Mouse (Mus musculus) hindbrain, embryonic 13.5 days (tissue): Measurements from ENCODE around the gene Man2a2. TPM values are rescaled to one million over a fixed set of nuclear protein-coding genes. Genes with fewer than 3 reads are reported as not detected.
A peak's percentile ranks its signal among the peaks of the same experiment; 100 is the strongest.

ENCODE experiments used
- ATAC-seq: fragments of 200-750 bp; cut with Nextera tagmentation; 2 replicates; pipeline ENCODE4 v1.8.0; 2017; ENCODE audit warnings: moderate TSS enrichment; ENCODE audit not compliant: low FRiP score
- H3K27ac ChIP-seq: fragments of 300-500 bp; sonication (generic); 2 replicates; pipeline ENCODE4 v1.5.1; 2015; ENCODE audit warnings: inconsistent platforms, mild to moderate bottlenecking, moderate library complexity
- H3K27me3 ChIP-seq: fragments of 300-500 bp; sonication (generic); 2 replicates; pipeline ENCODE4 v1.6.1; 2015; ENCODE audit warnings: mild to moderate bottlenecking, inconsistent platforms
- H3K36me3 ChIP-seq: fragments of 300-500 bp; sonication (generic); 2 replicates; pipeline ENCODE4 v1.6.1; 2015; ENCODE audit warnings: mild to moderate bottlenecking, inconsistent platforms
- H3K4me1 ChIP-seq: fragments of 300-500 bp; sonication (generic); replicated peaks from 2 replicates; pipeline ENCODE4 v1.6.1; 2015; ENCODE audit warnings: inconsistent platforms
- H3K4me2 ChIP-seq: fragments of 300-500 bp; sonication (generic); 2 replicates; pipeline ENCODE4 v1.6.1; 2015; ENCODE audit warnings: inconsistent platforms, mild to moderate bottlenecking, moderate library complexity
- H3K4me3 ChIP-seq: fragments of 300-500 bp; sonication (generic); 2 replicates; pipeline ENCODE4 v1.5.1; 2015; ENCODE audit warnings: mild to moderate bottlenecking, inconsistent platforms
- H3K9ac ChIP-seq: fragments of 300-500 bp; sonication (generic); 2 replicates; pipeline ENCODE4 v1.6.1; 2015; ENCODE audit warnings: mild to moderate bottlenecking, inconsistent platforms
- H3K9me3 ChIP-seq: fragments of 300-500 bp; sonication (generic); 2 replicates; pipeline ENCODE4 v1.6.1; 2016; ENCODE audit warnings: inconsistent platforms
- WGBS: fragments of 180-500 bp; shearing (Covaris S2); methylation state at CpG from one replicate; pipeline ENCODE4 v1.1.7; 2015; 5-methylcytosine and 5-hydroxymethylcytosine counted together
- polyA plus RNA-seq: library from polyadenylated mRNA; unstranded; fragments of >200 nt; fragmentation: Nextera tagmentation; extraction: Ambion mirVana; gene quantifications from 2 replicates; pipeline ENCODE4 v1.2.1, GENCODE M21; 2015

Gene Man2a2
- 20.8 and 23.4 TPM in 2 replicates for polyA plus RNA-seq

- WGBS = under 1% methylated on average over 68 of the region's 86 CpGs
- peak; percentile 67 for ATAC-seq
- H3K4me3 ChIP-seq = peak within 1 kb of the TSS; percentile 83
Observed at GRCm38 (mm10) chr7:80371041-80371751, at the start of gene Man2a2. Gene Man2a2, minus strand, starts transcription at chr7:80371375.

GRCm38 (mm10) chr7:80420586-80420985 is 49.4 kb upstream of the Man2a2 start:
- Histone ChIP-seq H3K4me3 (no peak overlapping the region), H3K9ac (no peak overlapping the region), H3K27me3 (no peaks in the 10 kb centered on the region), H3K36me3 (no peaks in the 10 kb centered on the region), H3K9me3 (no peaks in the 10 kb centered on the region), H3K4me1 (no peaks in the 10 kb centered on the region), H3K4me2 (no peak overlapping the region), H3K27ac (no peak overlapping the region)
- ATAC-seq = no peak
- WGBS = 87% methylated on average over 4 of the region's 4 CpGs

More at GRCm38 (mm10) chr7:80371041-80371751, at the start of gene Man2a2:
- H3K27me3 ChIP-seq = no peaks in the 10 kb centered on the region
- H3K9me3 ChIP-seq = no peaks in the 10 kb centered on the region
- H3K27ac ChIP-seq = peak within 1 kb of the TSS; percentile 90
- H3K36me3 ChIP-seq = peaks cover 25% of the 10 kb centered on the region
- peaks cover 22% of the 10 kb centered on the region for H3K4me1 ChIP-seq
- peak within 1 kb of the TSS; percentile 93 for H3K9ac ChIP-seq
- peak within 1 kb of the TSS; percentile 74 for H3K4me2 ChIP-seq

- H3K4me2 ChIP-seq = no peak overlapping the region
- ATAC-seq = no peak
- H3K9ac ChIP-seq = no peak overlapping the region
- H3K9me3 ChIP-seq = no peaks in the 10 kb centered on the region
- no peak overlapping the region for H3K4me3 ChIP-seq
- 69% methylated on average over 3 of the region's 3 CpGs for whole genome bisulfite sequencing
- no peaks in the 10 kb centered on the region for H3K36me3 ChIP-seq
- no peak overlapping the region for H3K27ac ChIP-seq
- H3K27me3 ChIP-seq = no peaks in the 10 kb centered on the region
- no peaks in the 10 kb centered on the region for H3K4me1 ChIP-seq
Observed at GRCm38 (mm10) chr7:80419278-80419677, 48.1 kb upstream of the Man2a2 start.

GRCm38 (mm10) chr7:80418036-80418435 is 46.9 kb upstream of the Man2a2 start:
- 85% methylated on average over 3 of the region's 3 CpGs for WGBS
- no peaks in the 10 kb centered on the region for H3K36me3 ChIP-seq
- H3K27ac ChIP-seq = no peak overlapping the region
- ATAC-seq = no peak
- H3K9ac ChIP-seq = no peak overlapping the region
- no peaks in the 10 kb centered on the region for H3K9me3 ChIP-seq
- H3K27me3 ChIP-seq = no peaks in the 10 kb centered on the region
- H3K4me3 ChIP-seq = no peak overlapping the region
- H3K4me1 ChIP-seq = no peaks in the 10 kb centered on the region
- no peak overlapping the region for H3K4me2 ChIP-seq

DNA sequence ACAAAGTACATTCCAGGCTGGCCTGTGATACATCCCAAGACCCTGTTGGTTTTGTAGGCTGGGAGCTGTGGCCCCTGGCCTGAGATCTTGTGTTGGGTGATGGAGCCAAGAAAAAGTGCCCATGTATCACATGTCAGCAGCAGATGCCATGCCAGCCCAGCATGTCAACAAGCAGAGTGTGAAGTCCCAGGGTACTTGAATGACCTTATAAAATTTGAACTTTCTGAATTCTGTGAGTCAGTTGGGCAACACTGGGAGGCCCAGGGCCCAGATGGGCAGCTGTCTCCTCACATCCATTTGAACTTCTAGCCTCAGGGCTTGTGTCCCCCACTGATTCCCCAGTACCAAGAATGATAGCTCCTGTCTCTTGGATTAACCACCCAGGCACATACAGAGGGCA is 46.4 kb upstream of the Man2a2 start:
- Histone ChIP-seq H3K4me1 (no peaks in the 10 kb centered on the region), H3K27me3 (no peaks in the 10 kb centered on the region), H3K4me2 (no peak overlapping the region), H3K4me3 (no peak overlapping the region), H3K9me3 (no peaks in the 10 kb centered on the region), H3K9ac (no peak overlapping the region), H3K27ac (no peak overlapping the region), H3K36me3 (no peaks in the 10 kb centered on the region)
- no peak for ATAC-seq

- H3K27ac ChIP-seq = no peak overlapping the region
- H3K36me3 ChIP-seq = no peaks in the 10 kb centered on the region
- no peak for ATAC-seq
- no peak overlapping the region for H3K9ac ChIP-seq
- no peaks in the 10 kb centered on the region for H3K4me1 ChIP-seq
- H3K4me3 ChIP-seq = no peak overlapping the region
- no peak overlapping the region for H3K4me2 ChIP-seq
- H3K9me3 ChIP-seq = no peaks in the 10 kb centered on the region
- 93% methylated on average over 7 of the region's 7 CpGs for WGBS
- no peaks in the 10 kb centered on the region for H3K27me3 ChIP-seq
Observed at GRCm38 (mm10) chr7:80416969-80417368, 45.8 kb upstream of the Man2a2 start.

DNA sequence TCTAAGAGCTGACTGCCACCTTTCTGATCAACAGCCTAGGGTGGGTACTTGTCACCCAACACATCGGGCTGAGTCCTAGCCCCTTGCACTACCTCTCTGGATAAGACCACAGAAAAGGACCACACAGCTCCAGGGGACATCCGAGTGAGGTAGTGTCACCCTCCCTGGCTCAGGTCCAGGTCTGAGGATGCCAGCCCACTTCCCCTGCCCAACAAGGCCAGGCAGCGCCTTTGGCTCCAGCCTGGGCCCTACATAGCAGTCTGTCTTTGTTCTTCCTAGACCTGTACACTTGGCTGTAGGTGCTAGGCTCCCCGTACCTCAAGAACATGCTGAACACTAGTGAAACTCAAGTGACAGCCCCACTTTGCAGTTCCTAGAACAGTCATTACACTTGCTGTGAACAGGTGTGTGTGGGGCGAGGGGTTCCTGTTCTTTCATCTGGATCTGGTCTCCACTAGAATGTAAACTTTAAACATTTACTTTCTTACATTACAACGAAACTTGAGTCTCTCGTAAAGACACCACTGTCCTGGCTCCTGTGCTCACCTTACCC is 43.2 kb upstream of the Man2a2 start:
- ATAC-seq = no peak
- Histone ChIP-seq H3K9me3 (no peaks in the 10 kb centered on the region), H3K27ac (no peak overlapping the region), H3K36me3 (no peaks in the 10 kb centered on the region), H3K9ac (no peak overlapping the region), H3K4me2 (no peak overlapping the region), H3K27me3 (no peaks in the 10 kb centered on the region), H3K4me3 (no peak overlapping the region), H3K4me1 (no peaks in the 10 kb centered on the region)
- WGBS = 90% methylated on average over 7 of the region's 7 CpGs

DNA sequence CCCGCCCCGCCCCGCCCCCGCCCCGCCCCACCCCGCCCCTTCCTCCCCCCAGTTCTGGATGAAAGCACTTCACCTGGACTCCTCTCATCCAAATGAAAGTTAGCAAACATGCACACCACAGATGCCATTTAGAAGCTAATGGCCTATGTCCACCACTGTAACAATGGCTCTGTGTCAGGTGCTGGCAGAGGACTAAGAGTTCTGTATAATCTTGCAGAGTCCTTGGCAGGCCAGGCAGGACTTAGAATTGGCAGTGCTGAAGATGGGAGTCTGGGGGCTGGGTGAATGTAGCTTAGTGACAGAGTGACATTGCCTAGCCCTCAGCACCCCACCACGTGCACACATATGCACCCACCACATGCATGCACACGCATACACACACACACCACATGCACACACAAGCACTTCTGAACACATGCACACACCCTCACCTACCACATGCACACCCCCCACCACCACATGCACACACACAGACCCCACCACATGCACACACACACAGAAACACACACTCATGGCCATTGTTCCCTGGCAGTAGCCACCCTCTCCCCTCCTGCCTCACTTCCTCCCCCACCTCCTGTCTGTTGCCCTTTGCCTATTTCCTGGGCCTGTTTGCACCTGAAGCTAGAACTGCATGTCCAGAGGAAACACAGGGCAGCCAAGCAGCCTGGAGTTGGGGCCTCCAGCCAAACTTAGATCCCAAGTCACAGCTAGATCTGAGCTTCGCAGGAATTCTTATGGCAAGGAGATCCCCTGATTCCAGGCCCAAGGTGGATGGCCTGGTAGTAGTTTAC is 42.5 kb upstream of the Man2a2 start:
- H3K4me2 ChIP-seq = no peak overlapping the region
- no peaks in the 10 kb centered on the region for H3K4me1 ChIP-seq
- no peaks in the 10 kb centered on the region for H3K36me3 ChIP-seq
- H3K9ac ChIP-seq = no peak overlapping the region
- no peak overlapping the region for H3K27ac ChIP-seq
- H3K27me3 ChIP-seq = no peaks in the 10 kb centered on the region
- no peak overlapping the region for H3K4me3 ChIP-seq
- ATAC-seq = no peak
- H3K9me3 ChIP-seq = no peaks in the 10 kb centered on the region
- 79% methylated on average over 9 of the region's 9 CpGs for WGBS

GRCm38 (mm10) chr7:80412781-80413180 is 41.6 kb upstream of the Man2a2 start:
- H3K27me3 ChIP-seq = no peaks in the 10 kb centered on the region
- no peak overlapping the region for H3K4me2 ChIP-seq
- no peak overlapping the region for H3K9ac ChIP-seq
- 83% methylated on average over 5 of the region's 5 CpGs for WGBS
- H3K27ac ChIP-seq = no peak overlapping the region
- no peaks in the 10 kb centered on the region for H3K9me3 ChIP-seq
- ATAC-seq = no peak
- no peaks in the 10 kb centered on the region for H3K4me1 ChIP-seq
- H3K36me3 ChIP-seq = no peaks in the 10 kb centered on the region
- no peak overlapping the region for H3K4me3 ChIP-seq

DNA sequence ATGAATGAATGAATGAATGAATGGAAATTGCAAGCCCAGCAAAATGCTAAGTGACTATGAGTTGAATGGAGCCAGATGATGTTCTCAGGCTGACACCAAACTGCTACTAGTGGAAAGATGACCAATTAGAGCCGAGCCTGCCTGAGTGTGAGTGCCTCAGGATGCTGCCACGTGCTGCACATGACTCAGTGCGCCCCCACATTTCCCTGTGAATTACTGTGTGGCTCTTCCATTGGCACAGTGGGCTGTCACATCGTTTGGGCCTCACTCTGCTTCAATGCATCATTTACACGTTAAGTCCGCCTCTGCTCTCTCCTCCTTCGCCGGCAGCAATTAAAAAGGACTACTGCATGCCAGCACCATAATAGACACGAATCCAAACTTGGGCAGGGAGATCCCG is 41.1 kb upstream of the Man2a2 start:
- Histone ChIP-seq H3K9me3 (no peaks in the 10 kb centered on the region), H3K36me3 (no peaks in the 10 kb centered on the region), H3K4me2 (no peak overlapping the region), H3K27ac (no peak overlapping the region), H3K9ac (no peak overlapping the region), H3K4me1 (no peaks in the 10 kb centered on the region), H3K4me3 (no peak overlapping the region), H3K27me3 (no peaks in the 10 kb centered on the region)
- 71% methylated on average over 10 of the region's 10 CpGs for WGBS
- no peak for ATAC-seq

GRCm38 (mm10) chr7:80410380-80410779 is 39.2 kb upstream of the Man2a2 start:
- no peaks in the 10 kb centered on the region for H3K9me3 ChIP-seq
- WGBS = 77% methylated on average over 9 of the region's 9 CpGs
- H3K36me3 ChIP-seq = no peaks in the 10 kb centered on the region
- peaks cover 8% of the 10 kb centered on the region for H3K27me3 ChIP-seq
- no peak for ATAC-seq
- no peak overlapping the region for H3K4me2 ChIP-seq
- H3K9ac ChIP-seq = no peak overlapping the region
- no peak overlapping the region for H3K4me3 ChIP-seq
- H3K4me1 ChIP-seq = no peaks in the 10 kb centered on the region
- no peak overlapping the region for H3K27ac ChIP-seq

GRCm38 (mm10) chr7:80407712-80408111 is 36.5 kb upstream of the Man2a2 start:
- no peaks in the 10 kb centered on the region for H3K9me3 ChIP-seq
- no peaks in the 10 kb centered on the region for H3K36me3 ChIP-seq
- H3K4me2 ChIP-seq = no peak overlapping the region
- no peak overlapping the region for H3K4me3 ChIP-seq
- H3K27ac ChIP-seq = no peak overlapping the region
- no peaks in the 10 kb centered on the region for H3K4me1 ChIP-seq
- H3K9ac ChIP-seq = no peak overlapping the region
- ATAC-seq = no peak
- peaks cover 26% of the 10 kb centered on the region for H3K27me3 ChIP-seq
- WGBS = 81% methylated on average over 9 of the region's 9 CpGs
